23 mouse cellular contexts compared by ENCODE assay signal in genomic region chr6:48913587-48913986, GRCm38 (mm10). TPM values are rescaled to one million over a fixed set of nuclear protein-coding genes. Genes with fewer than 3 reads are reported as not detected.
"Had no signal": no experiment of that assay in that cellular context is flagged by ENCODE, and none has a peak within 500 bp of the region (broad histone marks: within the 10 kb centered on the region; RNA-seq: fewer than 3 reads in every experiment).

No protein-coding gene starts in this region.

- H3K27ac ChIP-seq: midbrain, embryonic 10.5 days; midbrain, embryonic 12.5 days; neural tube, embryonic 13.5 days; neural tube, embryonic 15.5 days had no signal

- ATAC-seq: midbrain, embryonic 16.5 days had no signal

- H3K27me3 ChIP-seq: midbrain, embryonic 12.5 days; neural tube, embryonic 13.5 days; neural tube, embryonic 15.5 days had no signal

- H3K9ac ChIP-seq: lung, embryonic 14.5 days; midbrain, embryonic 12.5 days; neural tube, embryonic 13.5 days; neural tube, embryonic 15.5 days had no signal

- H3K9me3 ChIP-seq: midbrain, embryonic 10.5 days; midbrain, embryonic 12.5 days; neural tube, embryonic 13.5 days; neural tube, embryonic 15.5 days had no signal

- H3K4me2 ChIP-seq: lung, embryonic 14.5 days; midbrain, embryonic 12.5 days; neural tube, embryonic 13.5 days; neural tube, embryonic 15.5 days had no signal

- H3K4me1 ChIP-seq: midbrain, embryonic 12.5 days; neural tube, embryonic 13.5 days; neural tube, embryonic 15.5 days had no signal

- H3K36me3 ChIP-seq: midbrain, embryonic 10.5 days; midbrain, embryonic 12.5 days; neural tube, embryonic 13.5 days; neural tube, embryonic 15.5 days had no signal

- DNase-seq: lung, adult 18-20 months; lung, embryonic 14.5 days; lung, postnatal 10 days; lung, postnatal 4 days; midbrain, embryonic 14.5 days; retina, postnatal 1 day; right cerebral cortex, adult 18-20 months; right cerebral cortex, postnatal 25 days; right cerebral cortex, postnatal 4 days; spleen, adult 18-20 months; thymus, adult 18-20 months; thymus, postnatal 14 days; thymus, postnatal 36 days had no signal

- H3K4me3 ChIP-seq: midbrain, embryonic 10.5 days; midbrain, embryonic 12.5 days; myocyte; neural tube, embryonic 13.5 days; neural tube, embryonic 15.5 days had no signal

RNA-seq across cellular contexts. Expression of gene 1600015I10Rik, which starts 16.1 kb away (rescaled TPM):
- polyA plus RNA-seq: lung, embryonic 14.5 days; lung, embryonic 16.5 days; midbrain, embryonic 10.5 days; midbrain, embryonic 12.5 days; midbrain, embryonic 14.5 days; midbrain, embryonic 16.5 days; myocyte; neural tube, embryonic 11.5 days; neural tube, embryonic 13.5 days; neural tube, embryonic 15.5 days; stomach, embryonic 14.5 days; stomach, embryonic 16.5 days had no signal

RNA-seq across cellular contexts. Expression of gene Aoc1, which starts 40.9 kb away (rescaled TPM):
- polyA plus RNA-seq: lung, embryonic 14.5 days; lung, embryonic 16.5 days; midbrain, embryonic 10.5 days; midbrain, embryonic 12.5 days; midbrain, embryonic 14.5 days; midbrain, embryonic 16.5 days; myocyte; neural tube, embryonic 11.5 days; neural tube, embryonic 13.5 days; neural tube, embryonic 15.5 days; stomach, embryonic 14.5 days had no signal
